Mouse (Mus musculus): ENCODE data around the gene H3f3a. TPM values are rescaled to one million over a fixed set of nuclear protein-coding genes. Genes with fewer than 3 reads are reported as not detected.

H3f3a gene
- polyA plus RNA-seq, 1 experiment from 2014 or later, result 1,306 TPM

GRCm38 (mm10) chr1:180835273-180836015 is 21.7 kb upstream of the H3f3a start:
- 48% methylated on average over 10 of the region's 10 CpGs for WGBS (ENCODE audit: insufficient replicate concordance)
- DNase-seq, result no peak
- TF ChIP-seq EP300 (IDR thresholded peaks at IDR 0.05; ENCODE audit: low read depth), result no peak
- TF ChIP-seq CTCF (IDR thresholded peaks at IDR 0.05; ENCODE audit: low read depth), result no peak

GRCm38 (mm10) chr1:180830588-180831346 is 17.0 kb upstream of the H3f3a start:
- no peak overlapping the region for H3K9ac ChIP-seq (replicated peaks)
- no peak for DNase-seq
- H3K4me2 ChIP-seq (ENCODE audit: low read depth, low read length), result peak overlapping the region; percentile 63
- H3K4me1 ChIP-seq (ENCODE audit: insufficient read depth), result peaks cover 29% of the 10 kb centered on the region
- 59% methylated on average over 14 of the region's 14 CpGs for WGBS (ENCODE audit: insufficient replicate concordance)
- H3K4me3 ChIP-seq (ENCODE audit: low read depth, low read length), result no peak overlapping the region
- no peaks in the 10 kb centered on the region for H3K27me3 ChIP-seq (ENCODE audit: insufficient read depth, low read length)
- ATAC-seq, result no peak
- H3K36me3 ChIP-seq (replicated peaks; ENCODE audit: insufficient read depth, low read length), result no peaks in the 10 kb centered on the region
- no peaks in the 10 kb centered on the region for H3K9me3 ChIP-seq (ENCODE audit: low read length)
- TF ChIP-seq CTCF (IDR thresholded peaks at IDR 0.05; ENCODE audit: low read depth), result no peak
- no peak for TF ChIP-seq EP300 (IDR thresholded peaks at IDR 0.05; ENCODE audit: low read depth)
- 0 out of 2 replicates have a peak overlapping the region, but pooled peaks have one; percentile 55 for H3K27ac ChIP-seq (ENCODE audit: low read depth)

More at GRCm38 (mm10) chr1:180835273-180836015, 21.7 kb upstream of the H3f3a start:
- H3K9ac ChIP-seq (replicated peaks), result no peak overlapping the region
- peaks cover 12% of the 10 kb centered on the region for H3K4me1 ChIP-seq (ENCODE audit: insufficient read depth)
- H3K4me2 ChIP-seq (ENCODE audit: low read depth, low read length), result no peak overlapping the region; the same call in none of the 2 replicates
- H3K4me3 ChIP-seq (ENCODE audit: low read depth, low read length), result no peak overlapping the region
- no peaks in the 10 kb centered on the region for H3K27me3 ChIP-seq (ENCODE audit: insufficient read depth, low read length)
- H3K36me3 ChIP-seq (replicated peaks; ENCODE audit: insufficient read depth, low read length), result no peaks in the 10 kb centered on the region
- no peaks in the 10 kb centered on the region for H3K9me3 ChIP-seq (ENCODE audit: low read length)
- peak overlapping the region; percentile 74 for H3K27ac ChIP-seq (ENCODE audit: low read depth)
- ATAC-seq, result peak; percentile 38; the same call in 1 of the 2 replicates

GRCm38 (mm10) chr1:180830175-180830574 is 16.4 kb upstream of the H3f3a start:
- Histone ChIP-seq H3K36me3 (replicated peaks; ENCODE audit: insufficient read depth, low read length) (no peaks in the 10 kb centered on the region), H3K27ac (ENCODE audit: low read depth) (peak overlapping the region; percentile 55; the same call in 1 of the 2 replicates), H3K4me2 (ENCODE audit: low read depth, low read length) (peak overlapping the region; percentile 63), H3K27me3 (ENCODE audit: insufficient read depth, low read length) (no peaks in the 10 kb centered on the region), H3K4me3 (ENCODE audit: low read depth, low read length) (0 out of 2 replicates have a peak overlapping the region, but pooled peaks have one; percentile 17), H3K9me3 (ENCODE audit: low read length) (no peaks in the 10 kb centered on the region), H3K4me1 (ENCODE audit: insufficient read depth) (peaks cover 26% of the 10 kb centered on the region), H3K9ac (replicated peaks) (no peak overlapping the region)
- WGBS (ENCODE audit: insufficient replicate concordance), result 62% methylated on average over 11 of the region's 11 CpGs
- ATAC-seq (peak; percentile 76), DNase-seq (no peak)
- no peak for TF ChIP-seq CTCF (IDR thresholded peaks at IDR 0.05; ENCODE audit: low read depth)
- no peak for TF ChIP-seq EP300 (IDR thresholded peaks at IDR 0.05; ENCODE audit: low read depth)

- Histone ChIP-seq H3K27me3 (ENCODE audit: insufficient read depth, low read length) (no peaks in the 10 kb centered on the region), H3K4me2 (ENCODE audit: low read depth, low read length) (peak overlapping the region; percentile 63), H3K9me3 (ENCODE audit: low read length) (no peaks in the 10 kb centered on the region), H3K9ac (replicated peaks) (no peak overlapping the region), H3K4me1 (ENCODE audit: insufficient read depth) (peaks cover 30% of the 10 kb centered on the region), H3K36me3 (replicated peaks; ENCODE audit: insufficient read depth, low read length) (no peaks in the 10 kb centered on the region), H3K27ac (ENCODE audit: low read depth) (peak overlapping the region; percentile 55; the same call in 1 of the 2 replicates), H3K4me3 (ENCODE audit: low read depth, low read length) (0 out of 2 replicates have a peak overlapping the region, but pooled peaks have one; percentile 17)
- TF ChIP-seq CTCF (IDR thresholded peaks at IDR 0.05; ENCODE audit: low read depth) (no peak), EP300 (IDR thresholded peaks at IDR 0.05; ENCODE audit: low read depth) (no peak)
- ATAC-seq (peak; percentile 76), DNase-seq (peak; percentile 56)
- WGBS (ENCODE audit: insufficient replicate concordance), result 42% methylated on average over 11 of the region's 11 CpGs
These were observed 16.0 kb upstream of the H3f3a start for GRCm38 (mm10) chr1:180829775-180830174.

- H3K4me3 ChIP-seq (ENCODE audit: low read depth, low read length), result no peak overlapping the region
- no peaks in the 10 kb centered on the region for H3K9me3 ChIP-seq (ENCODE audit: low read length)
- no peaks in the 10 kb centered on the region for H3K36me3 ChIP-seq (replicated peaks; ENCODE audit: insufficient read depth, low read length)
- TF ChIP-seq CTCF (IDR thresholded peaks at IDR 0.05; ENCODE audit: low read depth) (no peak), EP300 (IDR thresholded peaks at IDR 0.05; ENCODE audit: low read depth) (no peak)
- H3K27me3 ChIP-seq (ENCODE audit: insufficient read depth, low read length), result no peaks in the 10 kb centered on the region
- peaks cover 53% of the 10 kb centered on the region for H3K4me1 ChIP-seq (ENCODE audit: insufficient read depth)
- H3K9ac ChIP-seq (replicated peaks), result no peak overlapping the region
- no peak overlapping the region for H3K4me2 ChIP-seq (ENCODE audit: low read depth, low read length)
- 59% methylated on average over 4 of the region's 4 CpGs for WGBS (ENCODE audit: insufficient replicate concordance)
- H3K27ac ChIP-seq (ENCODE audit: low read depth), result peak overlapping the region; percentile 74
- ATAC-seq (peak; percentile 28; the same call in 1 of the 2 replicates), DNase-seq (no peak)
These were observed 12.9 kb upstream of the H3f3a start for GRCm38 (mm10) chr1:180826634-180827033.

- Histone ChIP-seq H3K4me2 (ENCODE audit: low read depth, low read length) (peak overlapping the region; percentile 16; the same call in 1 of the 2 replicates), H3K36me3 (replicated peaks; ENCODE audit: insufficient read depth, low read length) (no peaks in the 10 kb centered on the region), H3K27ac (ENCODE audit: low read depth) (peak overlapping the region; percentile 59), H3K9ac (replicated peaks) (no peak overlapping the region), H3K4me1 (ENCODE audit: insufficient read depth) (peaks cover 53% of the 10 kb centered on the region), H3K9me3 (ENCODE audit: low read length) (no peaks in the 10 kb centered on the region), H3K4me3 (ENCODE audit: low read depth, low read length) (no peak overlapping the region), H3K27me3 (ENCODE audit: insufficient read depth, low read length) (no peaks in the 10 kb centered on the region)
- ATAC-seq (peak; percentile 13; the same call in 1 of the 2 replicates), DNase-seq (peak; percentile 57)
- 45% methylated on average over 3 of the region's 3 CpGs for WGBS (ENCODE audit: insufficient replicate concordance)
- TF ChIP-seq EP300 (IDR thresholded peaks at IDR 0.05; ENCODE audit: low read depth) (0 out of 2 replicates have a peak, but pooled peaks have one; percentile 8), CTCF (IDR thresholded peaks at IDR 0.05; ENCODE audit: low read depth) (no peak)
These were observed 11.0 kb upstream of the H3f3a start for GRCm38 (mm10) chr1:180824721-180825120.
